Mouse (Mus musculus) midbrain, postnatal 0 days (tissue): ENCODE results near the gene 5430419D17Rik. TPM values are rescaled to one million over a fixed set of nuclear protein-coding genes. Genes with fewer than 3 reads are reported as not detected.

Experiments used
- ATAC-seq: fragments of 200-750 bp; cut with Nextera tagmentation; 2 replicates; pipeline ENCODE4 v1.8.0; 2017; ENCODE audit warnings: moderate number of reproducible peaks, mild to moderate bottlenecking, moderate TSS enrichment, moderate library complexity; ENCODE audit not compliant: low FRiP score
- DNase-seq: peaks from one replicate; pipeline ENCODE4 v3.0.0-alpha.2; 2015; ENCODE audit warnings: low spot score
- H3K27ac ChIP-seq: fragments of 300-500 bp; sonication (generic); 2 replicates; pipeline ENCODE4 v1.5.1; 2014; ENCODE audit warnings: low read depth, mild to moderate bottlenecking, low read length, mixed read lengths
- H3K27me3 ChIP-seq: fragments of 300-500 bp; sonication (generic); 2 replicates; pipeline ENCODE4 v1.6.1; 2014; ENCODE audit warnings: low read length, control low read depth, mixed read lengths; ENCODE audit not compliant: insufficient read depth
- H3K36me3 ChIP-seq: fragments of 300-500 bp; sonication (generic); 2 replicates; pipeline ENCODE4 v1.6.1; 2014; ENCODE audit warnings: low read length, control low read depth, mixed read lengths; ENCODE audit not compliant: insufficient read depth
- H3K4me1 ChIP-seq: fragments of 300-500 bp; sonication (generic); 2 replicates; pipeline ENCODE4 v1.6.1; 2014; ENCODE audit warnings: mild to moderate bottlenecking, control low read depth, antibody characterized with exemption, low read length, mixed read lengths; ENCODE audit not compliant: insufficient read depth
- H3K4me2 ChIP-seq: fragments of 300-500 bp; sonication (generic); 2 replicates; pipeline ENCODE4 v1.6.1; 2014; ENCODE audit warnings: low read depth, mild to moderate bottlenecking, low read length, mixed read lengths; ENCODE audit not compliant: poor library complexity, severe bottlenecking
- H3K4me3 ChIP-seq: fragments of 300-500 bp; sonication (generic); 2 replicates; pipeline ENCODE4 v1.5.1; 2014; ENCODE audit warnings: low read depth, mild to moderate bottlenecking, low read length, moderate library complexity
- H3K9ac ChIP-seq: fragments of 300-500 bp; sonication (generic); replicated peaks from 2 replicates; pipeline ENCODE4 v1.6.1; 2014; ENCODE audit warnings: mild to moderate bottlenecking, low read length, moderate library complexity, mixed read lengths; ENCODE audit not compliant: poor library complexity, severe bottlenecking
- H3K9me3 ChIP-seq: fragments of 300-500 bp; sonication (generic); 2 replicates; pipeline ENCODE4 v1.6.1; 2016; ENCODE audit warnings: low read length, control low read depth
- CTCF ChIP-seq: IDR thresholded peaks from 2 replicates; pipeline ENCODE4 v1.5.1; 2016; ENCODE audit warnings: antibody characterized with exemption, mild to moderate bottlenecking
- WGBS: fragments of 180-500 bp; shearing (Covaris S2); extraction: QIAGEN DNeasy Blood & Tissue Kit; methylation state at CpG from one replicate; pipeline ENCODE4 v1.1.7; 2014; 5-methylcytosine and 5-hydroxymethylcytosine counted together
- polyA plus RNA-seq: library from polyadenylated mRNA; unstranded; fragments of >200 nt; fragmentation: Nextera tagmentation; extraction: Ambion mirVana; gene quantifications from 2 replicates; pipeline ENCODE4 v1.2.1, GENCODE M21; 2015
- total RNA-seq: library from RNA; depleted of rRNA; stranded (reverse); fragments of >200 nt; gene quantifications from 2 replicates; pipeline ENCODE4 v1.2.3, GENCODE M21; 2014; rRNA removed

5430419D17Rik gene
- total RNA-seq (under 0.01 TPM in 1 of 2 replicates, not detected in the other), polyA plus RNA-seq (not detected in 2 replicates)

- Histone ChIP-seq H3K4me1 (no peaks in the 10 kb centered on the region), H3K27ac (no peak within 1 kb of the TSS), H3K9me3 (no peaks in the 10 kb centered on the region), H3K27me3 (no peaks in the 10 kb centered on the region), H3K9ac (no peak within 1 kb of the TSS), H3K4me3 (no peak within 1 kb of the TSS), H3K4me2 (no peak within 1 kb of the TSS), H3K36me3 (no peaks in the 10 kb centered on the region)
- peak; percentile 19 for DNase-seq
- no peak for ATAC-seq
- WGBS: 82% methylated on average over 9 of the region's 9 CpGs
- no peak for TF ChIP-seq CTCF
Measured at GRCm38 (mm10) chr7:131174121-131174520, at the start of gene 5430419D17Rik. 5430419D17Rik (plus strand) TSS chr7:131174402.

- H3K4me2 ChIP-seq: no peak overlapping the region
- 79% methylated on average over 12 of the region's 12 CpGs for WGBS
- ATAC-seq: no peak
Measured at GRCm38 (mm10) chr7:131130021-131130420, 44.2 kb upstream of the 5430419D17Rik start.

GRCm38 (mm10) chr7:131133181-131133580, 41.0 kb upstream of the 5430419D17Rik start:
- ATAC-seq (no peak), DNase-seq (peak; percentile 46)
- no peak overlapping the region for H3K4me3 ChIP-seq

More at GRCm38 (mm10) chr7:131130021-131130420, 44.2 kb upstream of the 5430419D17Rik start:
- no peak overlapping the region for H3K27ac ChIP-seq
- no peaks in the 10 kb centered on the region for H3K4me1 ChIP-seq
- no peak for DNase-seq
- H3K4me3 ChIP-seq: no peak overlapping the region
- no peaks in the 10 kb centered on the region for H3K27me3 ChIP-seq
- no peak overlapping the region for H3K9ac ChIP-seq
- no peaks in the 10 kb centered on the region for H3K9me3 ChIP-seq
- no peak for TF ChIP-seq CTCF
- H3K36me3 ChIP-seq: no peaks in the 10 kb centered on the region

GRCm38 (mm10) chr7:131146214-131146613, 28.0 kb upstream of the 5430419D17Rik start, which contains the start of gene 4933402N03Rik:
4933402N03Rik (minus strand) TSS chr7:131146314.
- DNase-seq (no peak), ATAC-seq (no peak)
- H3K9ac ChIP-seq: no peak within 1 kb of the TSS
- H3K4me1 ChIP-seq: no peaks in the 10 kb centered on the region
- no peaks in the 10 kb centered on the region for H3K27me3 ChIP-seq
- WGBS: 87% methylated on average over 2 of the region's 2 CpGs
- H3K4me2 ChIP-seq: no peak within 1 kb of the TSS
- no peaks in the 10 kb centered on the region for H3K36me3 ChIP-seq
- H3K9me3 ChIP-seq: no peaks in the 10 kb centered on the region
- no peak within 1 kb of the TSS for H3K4me3 ChIP-seq
- H3K27ac ChIP-seq: no peak within 1 kb of the TSS
- no peak for TF ChIP-seq CTCF

More at GRCm38 (mm10) chr7:131133181-131133580, 41.0 kb upstream of the 5430419D17Rik start:
- Histone ChIP-seq H3K9me3 (no peaks in the 10 kb centered on the region; the same call in 1 of the 2 replicates), H3K4me1 (no peaks in the 10 kb centered on the region), H3K27ac (no peak overlapping the region), H3K36me3 (no peaks in the 10 kb centered on the region), H3K27me3 (no peaks in the 10 kb centered on the region), H3K9ac (no peak overlapping the region), H3K4me2 (no peak overlapping the region)
- 59% methylated on average over 3 of the region's 3 CpGs for WGBS
- no peak for TF ChIP-seq CTCF

GRCm38 (mm10) chr7:131150179-131150578, 24.0 kb upstream of the 5430419D17Rik start:
- WGBS: 89% methylated on average over 3 of the region's 3 CpGs
- no peaks in the 10 kb centered on the region for H3K9me3 ChIP-seq
- TF ChIP-seq CTCF: no peak

GRCm38 (mm10) chr7:131153044-131153443, 21.2 kb upstream of the 5430419D17Rik start:
- no peak for TF ChIP-seq CTCF
- H3K27me3 ChIP-seq: no peaks in the 10 kb centered on the region
- no peaks in the 10 kb centered on the region for H3K9me3 ChIP-seq
- ATAC-seq (no peak), DNase-seq (no peak)
- H3K4me3 ChIP-seq: no peak overlapping the region
- WGBS: 88% methylated on average over 5 of the region's 5 CpGs
- no peaks in the 10 kb centered on the region for H3K36me3 ChIP-seq
- no peak overlapping the region for H3K27ac ChIP-seq
- no peak overlapping the region for H3K9ac ChIP-seq
- no peaks in the 10 kb centered on the region for H3K4me1 ChIP-seq
- H3K4me2 ChIP-seq: no peak overlapping the region

More at GRCm38 (mm10) chr7:131150179-131150578, 24.0 kb upstream of the 5430419D17Rik start:
- Histone ChIP-seq H3K27ac (no peak overlapping the region), H3K9ac (no peak overlapping the region), H3K4me1 (no peaks in the 10 kb centered on the region), H3K4me3 (no peak overlapping the region), H3K27me3 (no peaks in the 10 kb centered on the region), H3K36me3 (no peaks in the 10 kb centered on the region), H3K4me2 (no peak overlapping the region)
- DNase-seq (no peak), ATAC-seq (no peak)
